Mouse (Mus musculus) monocyte, adult 5-6 weeks (primary cell): ENCODE results near the gene Dnm1. TPM values are rescaled to one million over a fixed set of nuclear protein-coding genes. Genes with fewer than 3 reads are reported as not detected.
A peak's percentile ranks its signal among the peaks of the same experiment; 100 is the strongest.
"Not testable (repeated sequence)": the region's sequence is repeated elsewhere in the genome, so short reads cannot be mapped to it uniquely, and the experiment has no call there.

Experiments used
- ATAC-seq: fragments of 153-309, 156-312 bp; replicated peaks from 2 replicates; pipeline ENCODE4 v1.8.0; 2017; ENCODE audit warnings: mild to moderate bottlenecking; ENCODE audit not compliant: low TSS enrichment, insufficient number of reproducible peaks, severe bottlenecking, poor library complexity, low FRiP score
- total RNA-seq: library from RNA; stranded (forward); fragments of 200-1000, 200-491, 200-594 nt; gene quantifications from 3 replicates; pipeline ENCODE4 v1.2.3, GENCODE M21; 2017

Gene Dnm1
- total RNA-seq, 1 experiment from 2014 or later, result not detected

DNA sequence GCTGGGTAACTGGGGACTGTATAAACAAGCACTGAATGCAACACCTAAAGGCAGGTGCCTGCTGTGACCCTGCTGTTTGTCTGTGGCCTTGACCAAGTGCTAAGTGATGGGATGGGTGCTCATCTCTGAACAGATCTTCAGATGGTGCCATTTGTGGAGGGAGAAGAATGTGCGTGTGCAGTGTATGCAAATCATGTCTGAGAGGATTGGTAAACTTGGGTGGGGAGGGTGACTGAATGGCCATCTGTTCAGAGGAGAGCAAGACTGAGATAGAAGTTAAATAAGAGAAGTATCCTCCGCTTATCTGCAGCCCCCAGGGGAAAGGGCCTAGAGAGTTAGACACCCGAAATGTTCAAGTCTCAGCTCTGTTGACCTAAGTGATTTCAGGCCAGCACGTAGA lies 53.7 kb downstream of the Dnm1 start:
- ATAC-seq, result no peak

DNA sequence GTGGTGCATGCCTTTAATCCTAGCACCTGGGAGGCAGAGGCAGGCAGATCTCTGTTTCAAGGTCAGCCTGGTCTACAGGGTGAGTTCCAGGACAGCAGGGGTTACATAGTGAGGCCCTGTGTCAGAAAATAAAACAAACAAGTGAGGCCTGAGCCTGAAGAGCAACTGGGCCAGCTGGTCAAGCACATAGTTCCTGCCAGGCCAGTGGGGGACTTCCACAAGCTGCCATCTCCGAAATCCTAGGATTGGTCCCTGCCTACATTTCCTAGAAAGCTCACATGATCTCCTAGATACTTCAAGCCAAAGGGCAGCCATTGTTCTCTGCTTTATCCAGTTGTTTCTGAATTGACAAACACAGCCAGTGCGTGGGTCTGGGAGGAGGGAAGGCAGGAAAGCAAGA lies 57.3 kb downstream of the Dnm1 start:
- ATAC-seq, result not testable (repeated sequence)

DNA sequence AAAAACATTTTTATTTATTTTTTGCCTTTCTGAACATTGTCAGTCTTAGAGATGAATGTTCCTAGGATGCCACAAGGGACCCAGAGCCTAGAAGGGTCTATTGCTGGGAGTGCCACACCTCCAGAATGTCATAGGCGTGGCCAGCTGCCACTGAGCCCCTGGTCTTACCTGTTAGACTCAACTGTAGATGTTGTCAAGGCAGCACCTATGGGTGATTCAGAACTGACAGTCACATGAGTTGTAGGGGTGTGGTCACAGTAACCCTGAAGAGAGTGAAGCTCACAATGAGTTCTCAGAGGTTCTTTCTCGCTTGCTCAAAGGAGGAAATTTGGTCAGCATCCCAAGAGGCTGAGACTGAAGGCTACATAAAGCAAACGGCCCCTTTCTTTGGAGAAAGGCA lies 57.9 kb downstream of the Dnm1 start:
- ATAC-seq, result no peak

DNA sequence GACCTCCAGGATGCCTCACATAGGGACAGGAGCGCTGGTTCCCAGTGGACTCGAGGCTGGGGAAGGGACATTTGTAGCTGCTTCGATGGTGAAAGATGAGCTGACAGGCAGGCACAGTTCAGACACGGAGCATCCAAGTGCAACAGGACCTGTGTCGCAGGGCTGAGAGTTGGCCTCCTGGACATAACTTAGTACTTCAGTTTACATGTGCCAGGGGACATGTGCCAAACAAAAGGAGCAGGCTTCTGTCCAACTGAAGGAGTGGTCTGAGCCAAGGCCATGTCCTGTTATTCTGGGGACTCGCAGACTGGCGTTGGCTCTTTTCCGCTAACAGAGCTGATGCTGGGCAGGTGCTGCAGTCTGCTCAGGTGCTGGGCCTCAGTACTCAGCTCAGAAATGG lies 58.8 kb downstream of the Dnm1 start:
- ATAC-seq, result no peak

DNA sequence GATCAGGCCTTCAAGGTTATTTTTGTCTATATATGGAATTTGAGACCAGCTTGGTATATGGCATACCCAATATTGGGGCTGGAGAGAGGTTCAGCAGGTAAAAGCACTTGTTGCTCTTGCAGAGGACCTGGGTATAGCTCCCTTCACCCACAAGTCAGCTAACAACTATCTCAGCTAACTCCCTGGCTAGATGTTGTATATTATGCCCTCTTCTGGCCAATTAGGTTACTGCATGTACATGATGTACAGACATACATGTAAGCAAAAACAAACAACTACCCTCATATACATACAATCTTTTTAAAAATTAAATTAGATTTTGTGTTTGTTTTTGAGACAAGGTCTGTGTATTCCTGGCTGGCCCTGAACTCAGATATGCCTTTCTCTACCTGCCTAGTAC lies 63.6 kb downstream of the Dnm1 start:
- ATAC-seq, result no peak

DNA sequence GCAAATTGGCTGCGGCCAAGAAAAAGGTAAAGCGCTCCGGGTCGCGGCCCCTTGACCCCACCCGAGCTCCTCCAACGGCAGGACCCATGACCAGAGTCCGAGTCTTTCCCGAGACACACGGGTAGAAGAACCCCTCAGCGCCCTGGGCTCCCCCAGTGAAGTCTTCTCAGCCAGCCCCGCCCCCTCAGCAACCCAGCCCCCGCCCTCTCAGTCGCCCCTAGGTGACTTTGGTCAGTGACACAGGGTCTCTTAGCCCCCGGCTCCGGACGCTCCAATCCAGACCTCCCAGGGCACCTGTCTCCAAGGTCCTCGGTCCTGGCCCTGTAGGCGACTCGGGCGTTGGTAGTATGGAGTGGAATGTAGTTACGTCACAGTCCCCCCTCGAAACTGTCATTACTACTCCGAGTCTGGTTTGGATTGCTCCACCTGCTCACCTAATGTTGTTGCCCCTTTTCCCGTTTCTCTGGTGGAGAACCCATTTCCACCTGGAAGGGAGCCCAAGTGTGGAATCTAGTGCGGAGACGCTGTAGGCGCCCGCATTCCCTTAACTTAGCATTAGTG lies 64.7 kb downstream of the Dnm1 start:
- ATAC-seq, result peak; percentile 6; the same call in 1 of the 2 replicates

DNA sequence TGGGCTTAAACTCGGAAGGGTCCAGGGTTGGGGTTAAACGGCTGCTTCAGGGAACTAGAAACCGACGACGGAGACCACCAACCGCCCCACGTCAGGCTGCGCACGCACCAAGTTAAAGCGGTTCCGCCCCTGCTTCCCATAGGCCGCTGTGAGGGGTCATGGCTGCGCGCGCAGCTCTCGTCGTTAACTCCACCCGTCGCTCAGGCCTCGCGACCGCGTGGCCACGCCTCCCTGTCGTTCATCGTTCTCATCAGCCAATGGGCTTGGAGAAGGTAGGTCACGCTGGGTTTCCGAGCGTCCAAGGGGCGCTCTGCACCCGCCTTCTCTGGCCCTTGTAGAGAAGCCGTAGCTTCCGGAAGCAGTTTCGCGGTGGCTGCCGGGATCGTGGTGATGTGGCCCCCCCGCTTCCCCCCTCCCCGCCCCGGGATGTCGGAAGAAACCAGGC lies 65.2 kb downstream of the Dnm1 start, which contains the start of gene Swi5:
Gene Swi5, minus strand, starts transcription at position 153 of the 445 bp plus-strand sequence.
- peak; percentile 99 for ATAC-seq

DNA sequence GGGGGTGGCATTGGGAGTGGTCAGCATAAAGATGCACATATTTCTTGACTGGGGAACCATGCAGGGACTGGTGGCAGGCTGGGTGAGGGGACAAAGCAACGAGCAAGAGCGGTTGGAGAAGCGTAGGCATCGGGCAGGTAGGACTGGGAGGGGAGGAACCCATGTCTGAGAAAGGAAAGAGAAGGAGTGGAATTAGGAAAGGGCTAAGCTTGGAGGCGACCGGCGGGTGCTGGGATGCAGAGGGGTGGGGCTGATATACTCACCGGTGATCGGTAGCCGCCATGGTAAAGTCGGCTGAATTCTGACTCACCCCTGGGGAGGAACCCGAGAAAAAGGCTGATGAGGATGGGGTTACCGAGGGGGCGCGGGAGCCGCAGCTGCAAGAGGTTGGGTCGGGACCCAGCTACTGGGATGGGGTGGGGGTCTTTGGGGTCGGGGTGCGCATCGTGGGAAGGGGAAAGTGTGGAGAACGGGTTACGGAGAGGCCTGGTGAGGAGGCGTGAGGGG lies 65.8 kb downstream of the Dnm1 start, which contains the start of gene Golga2:
Gene Golga2, plus strand, starts transcription at position 51 of the 507 bp plus-strand sequence.
- no peak for ATAC-seq

DNA sequence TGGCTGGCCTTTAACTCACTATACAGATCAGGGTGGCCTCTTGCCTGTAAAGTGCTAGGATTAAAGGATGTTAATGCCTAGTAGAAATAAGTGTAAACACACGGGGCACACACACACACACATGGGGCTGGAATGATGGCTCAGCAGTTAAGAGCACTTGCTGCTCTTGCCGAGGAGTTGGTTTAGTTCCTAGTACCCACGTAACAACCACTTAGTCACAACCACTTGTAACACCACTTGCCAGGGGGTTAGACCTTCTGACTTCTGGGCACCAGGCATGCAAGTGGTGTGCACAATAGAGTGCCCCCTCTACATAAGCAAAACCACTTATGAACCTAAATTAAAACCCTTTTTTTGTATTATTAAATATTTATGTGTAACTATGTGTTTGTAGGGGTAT lies 69.2 kb downstream of the Dnm1 start:
- ATAC-seq, result no peak

DNA sequence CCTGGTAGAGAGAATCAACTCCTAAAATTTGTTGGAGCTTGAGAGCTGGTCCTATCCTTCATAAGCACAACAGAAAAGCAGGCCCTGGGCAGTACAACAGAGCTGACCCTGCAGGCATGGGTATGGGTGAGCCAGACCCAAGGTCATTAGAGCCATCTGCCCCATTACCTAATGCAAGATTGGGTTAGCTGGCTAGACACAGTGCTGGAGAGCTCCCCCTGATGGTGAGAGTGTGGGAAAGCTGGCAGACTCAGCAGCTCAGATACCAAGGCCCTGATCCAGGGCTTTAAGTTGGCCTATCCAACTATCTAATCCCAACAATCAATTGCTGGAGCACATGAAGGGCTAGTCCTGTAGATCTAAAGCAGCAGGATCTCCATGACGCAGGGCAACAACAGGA lies 70.4 kb downstream of the Dnm1 start:
- peak; percentile 75 for ATAC-seq

DNA sequence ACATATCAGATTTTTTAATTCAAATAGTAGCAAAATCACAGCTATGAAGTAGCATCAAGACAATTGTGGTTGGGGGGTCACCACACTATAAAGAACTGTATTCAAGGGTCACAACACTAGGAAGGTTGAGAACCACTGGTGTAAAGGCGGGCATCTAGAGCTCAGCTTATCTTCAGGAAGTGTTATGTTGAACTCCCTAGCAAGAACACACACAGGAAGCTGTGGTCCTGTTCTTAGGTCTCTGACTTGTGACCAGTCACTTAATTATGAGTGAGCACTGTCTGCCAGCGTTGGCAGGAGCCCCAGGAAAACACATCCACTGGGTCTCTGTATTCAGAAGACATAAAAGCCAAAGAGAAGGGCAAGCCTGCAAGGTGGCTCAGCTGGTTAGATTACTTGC lies 70.8 kb downstream of the Dnm1 start:
- no peak for ATAC-seq

DNA sequence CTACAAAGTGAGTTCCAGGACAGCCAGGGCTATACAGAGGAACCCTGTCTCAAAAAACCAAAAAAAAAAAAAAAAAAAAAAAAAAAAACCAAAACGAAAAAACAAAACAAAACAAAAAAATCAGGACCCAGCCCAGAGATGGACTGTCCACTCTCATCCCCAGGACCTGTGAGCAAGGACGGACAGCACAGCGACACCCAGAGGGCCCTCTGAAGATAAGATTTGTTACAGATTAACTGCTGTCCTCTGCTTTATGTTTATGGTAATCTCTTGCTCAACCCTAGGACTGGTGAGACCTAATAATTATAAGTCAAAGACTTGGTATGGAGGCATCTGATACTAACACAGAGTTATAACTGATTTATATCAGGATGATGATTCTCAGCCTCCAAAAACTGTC lies 77.3 kb downstream of the Dnm1 start:
- ATAC-seq, result no peak

DNA sequence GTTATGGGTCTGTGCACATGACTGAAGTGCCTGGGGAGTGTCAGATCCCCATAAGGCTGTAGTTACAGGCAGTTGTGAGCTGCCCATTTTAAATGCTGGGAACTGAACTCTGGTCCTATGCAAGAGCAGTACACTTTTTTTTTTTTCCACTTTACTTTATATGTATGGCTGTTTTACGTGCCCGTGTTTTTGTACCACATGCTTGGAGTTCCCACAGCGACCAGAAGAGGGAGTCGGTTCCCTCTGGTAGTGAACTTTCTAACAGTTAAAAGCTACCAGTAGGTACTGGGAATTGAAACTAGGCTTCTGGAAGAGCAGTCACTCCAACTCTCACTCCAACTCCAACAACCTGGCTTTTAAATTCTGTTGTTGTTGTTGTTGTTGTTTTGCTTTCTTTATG lies 92.5 kb downstream of the Dnm1 start:
- ATAC-seq, result 0 out of 2 replicates have a peak, but pooled peaks have one; percentile 28

DNA sequence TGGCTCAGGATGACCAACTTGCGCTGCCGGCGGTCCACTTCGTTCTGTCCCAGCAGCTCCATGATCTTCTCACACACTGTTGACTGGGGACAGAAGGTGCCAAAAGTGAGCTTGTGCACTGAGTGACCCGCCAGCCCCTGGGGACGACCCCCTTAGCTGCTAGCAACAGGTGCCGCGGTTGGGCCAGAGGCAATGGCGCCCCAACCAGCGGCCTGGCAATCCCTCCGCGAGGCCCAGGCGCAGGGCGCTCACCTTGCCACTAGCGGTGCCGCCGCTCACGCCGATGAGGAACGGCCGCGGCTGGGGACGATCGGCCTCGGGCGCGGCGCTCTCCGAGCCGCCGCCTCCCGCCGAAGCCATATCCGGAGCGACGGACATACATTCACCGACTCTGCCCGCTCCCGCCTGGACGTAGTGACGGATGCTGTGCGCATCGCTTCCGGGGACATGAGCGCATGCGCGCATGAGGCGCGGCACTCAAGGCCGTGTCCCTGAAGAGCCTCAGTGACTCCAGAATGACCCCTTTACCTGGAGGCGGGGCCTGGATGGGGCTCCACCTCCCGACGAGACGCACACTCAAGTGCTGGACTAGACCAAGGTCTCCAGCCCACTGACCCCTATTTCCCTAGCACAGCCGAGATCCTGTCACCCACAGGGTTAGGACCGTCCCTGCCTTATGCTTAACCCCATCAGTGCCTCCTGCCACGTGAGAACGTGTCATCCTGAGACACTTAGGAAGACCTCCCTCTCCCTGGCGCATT lies 93.3 kb downstream of the Dnm1 start, which contains the start of gene Uck1:
Gene Uck1, minus strand, starts transcription at position 503 of the 761 bp plus-strand sequence.
- peak; percentile 88 for ATAC-seq

DNA sequence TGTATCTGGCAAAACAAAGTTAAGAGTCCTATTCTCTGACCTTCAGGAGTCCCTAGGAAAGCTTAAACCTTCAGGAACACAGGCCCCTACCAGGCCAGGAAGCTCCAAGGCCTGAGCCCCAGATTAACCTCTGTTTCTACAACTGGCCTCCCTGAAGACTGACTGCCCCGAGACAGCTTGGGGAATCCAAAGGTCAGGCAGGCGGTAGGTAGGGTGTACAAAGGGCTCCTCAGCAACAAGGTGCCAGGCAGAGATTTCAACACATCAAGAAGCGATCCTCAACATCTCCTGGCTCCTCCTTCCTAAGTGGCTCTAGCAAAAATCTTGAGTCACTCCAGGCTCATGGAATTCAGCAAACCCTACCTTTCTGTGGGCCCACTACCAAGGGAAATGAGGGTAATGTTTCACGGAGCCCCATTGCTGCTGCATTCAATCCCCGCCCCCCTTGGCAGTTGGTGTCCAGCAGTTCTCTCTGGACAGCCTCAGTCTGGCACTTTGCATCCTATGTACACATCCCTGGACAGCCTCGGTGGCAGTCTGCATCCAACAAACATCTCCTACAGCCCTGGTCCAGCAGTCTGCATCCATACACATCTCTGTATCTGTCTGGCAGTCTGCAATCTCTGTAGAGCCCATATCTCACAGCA lies 94.1 kb downstream of the Dnm1 start:
- no peak for ATAC-seq

Other genes with a start within 250 kb of the Dnm1 start
- 13.3 to 55.4 TPM (median 22.1 TPM) in 3 replicates for gene Prrc2b, start 202.3 kb downstream of the Dnm1 start, total RNA-seq
- 3.8 to 10.1 TPM (median 8.4 TPM) in 3 replicates for gene Pomt1, start 116.7 kb downstream of the Dnm1 start, total RNA-seq
- 23.0 to 35.3 TPM (median 26.8 TPM) in 3 replicates for gene Uck1, start 93.2 kb downstream of the Dnm1 start, total RNA-seq
- 55.3 to 73.2 TPM (median 60.2 TPM) in 3 replicates for gene Golga2, start 66.0 kb downstream of the Dnm1 start, total RNA-seq
- 108 to 121 TPM (median 114 TPM) in 3 replicates for gene Swi5, start 65.3 kb downstream of the Dnm1 start, total RNA-seq
- 47.7 to 111 TPM (median 96.8 TPM) in 3 replicates for gene Ciz1, start 1.0 kb downstream of the Dnm1 start, total RNA-seq
- gene 1110008P14Rik, start 28.6 kb upstream of the Dnm1 start, total RNA-seq, result 9.7 to 24.0 TPM (median 21.3 TPM) in 3 replicates
- gene Lcn2, start 34.9 kb upstream of the Dnm1 start, total RNA-seq, result 1.6 TPM in 1 of 3 replicates, not detected in the others
- 2.2 to 7.0 TPM (median 3.6 TPM) in 3 replicates for gene Ptges2, start 42.6 kb upstream of the Dnm1 start, total RNA-seq
- gene Naif1, start 97.1 kb upstream of the Dnm1 start, total RNA-seq, result 4.4 to 6.9 TPM (median 6.5 TPM) in 3 replicates
- 27.4 to 47.7 TPM (median 28.0 TPM) in 3 replicates for gene Slc25a25, start 98.1 kb upstream of the Dnm1 start, total RNA-seq
- gene Fam102a, start 182.0 kb upstream of the Dnm1 start, total RNA-seq, result 16.5 to 33.7 TPM (median 17.8 TPM) in 3 replicates
- gene Dpm2, start 217.5 kb upstream of the Dnm1 start, total RNA-seq, result 17.1 to 48.6 TPM (median 38.2 TPM) in 3 replicates
- gene Pip5kl1, start 221.5 kb upstream of the Dnm1 start, total RNA-seq, result 2.5 TPM in 1 of 3 replicates, not detected in the others
- not detected in 3 replicates for gene 9430097D07Rik, start 222.3 kb upstream of the Dnm1 start, total RNA-seq
- gene St6galnac4, start 233.8 kb upstream of the Dnm1 start, total RNA-seq, result 18.7 to 29.4 TPM (median 21.7 TPM) in 3 replicates
- gene St6galnac6, start 246.4 kb upstream of the Dnm1 start, total RNA-seq, result 4.8 to 11.1 TPM (median 10.5 TPM) in 3 replicates